ENCODE assay signal across 13 mouse cellular contexts in genomic region chr1:34268520-34268919, GRCm38 (mm10).
DNase-seq lines count a peak whose midpoint lies in the region; ATAC-seq and TF ChIP-seq lines count a peak whose summit lies in the region.
"Had no signal": no experiment of that assay in that cellular context is flagged by ENCODE, and none has a peak within 500 bp of the region (broad histone marks: within the 10 kb centered on the region; RNA-seq: fewer than 3 reads in every experiment).

No protein-coding gene starts in this region.

- no peak for TF ChIP-seq EP300 in heart, adult 2 months (IDR thresholded peaks at IDR 0.05; ENCODE audit: insufficient read depth, low read depth, low read length)

- H3K4me2 ChIP-seq in heart, embryonic 12.5 days = no peak overlapping the region
- H3K4me2 ChIP-seq: intestine, embryonic 15.5 days; limb, embryonic 13.5 days had no signal

- intact Hi-C loops in heart, adult 2 months (cut with DNase I) = loop anchor here (5.0 kb wide), 1 partner anchor 51 kb away; no protein-coding TSS in a partner anchor
- intact Hi-C loops in gastrocnemius, postnatal 36 days (cut with DNase I) = no loop called here

- no peaks in the 10 kb centered on the region for H3K79me2 ChIP-seq in heart, adult 2 months (replicated peaks; ENCODE audit: control insufficient read depth, insufficient read depth, low read length)

- no peak for ATAC-seq in heart, embryonic 12.5 days (ENCODE audit: insufficient number of reproducible peaks, low FRiP score)
- ATAC-seq: intestine, embryonic 15.5 days had no signal

- H3K4me3 ChIP-seq in heart, adult 2 months = no peak overlapping the region
- H3K4me3 ChIP-seq in heart, embryonic 12.5 days = no peak overlapping the region
- no peak overlapping the region for H3K4me3 ChIP-seq in forebrain, embryonic 10.5 days
- H3K4me3 ChIP-seq: intestine, embryonic 15.5 days; limb, embryonic 13.5 days had no signal

- H3K4me1 ChIP-seq in heart, adult 2 months (ENCODE audit: control insufficient read depth, insufficient read depth, low read length) = no peaks in the 10 kb centered on the region; the same call in 1 of the 2 replicates
- H3K4me1 ChIP-seq in heart, embryonic 12.5 days (replicated peaks) = 0 out of 2 replicates have a peak, but pooled peaks cover 9% of the 10 kb centered on the region
- H3K4me1 ChIP-seq in forebrain, embryonic 10.5 days = no peaks in the 10 kb centered on the region
- H3K4me1 ChIP-seq: intestine, embryonic 15.5 days; limb, embryonic 13.5 days had no signal

- H3K9me3 ChIP-seq in heart, embryonic 12.5 days (replicated peaks) = no peaks in the 10 kb centered on the region
- H3K9me3 ChIP-seq in forebrain, embryonic 10.5 days = no peaks in the 10 kb centered on the region
- H3K9me3 ChIP-seq: intestine, embryonic 15.5 days; limb, embryonic 13.5 days had no signal

- TF ChIP-seq POLR2A in heart, adult 2 months (IDR thresholded peaks at IDR 0.05; ENCODE audit: insufficient read depth, low read depth, low read length) = no peak

- TF ChIP-seq CTCF in heart, adult 2 months (IDR thresholded peaks at IDR 0.05) = no peak

- H3K27ac ChIP-seq in heart, adult 2 months = peak overlapping the region; percentile 36; the same call in 1 of the 2 replicates
- no peak overlapping the region; the same call in 1 of the 2 replicates for H3K27ac ChIP-seq in heart, embryonic 12.5 days (ENCODE audit: poor library complexity, severe bottlenecking)
- no peak overlapping the region for H3K27ac ChIP-seq in forebrain, embryonic 10.5 days
- H3K27ac ChIP-seq: intestine, embryonic 15.5 days; limb, embryonic 13.5 days; macrophage had no signal

- no peaks in the 10 kb centered on the region for H3K27me3 ChIP-seq in heart, adult 2 months (ENCODE audit: control insufficient read depth, insufficient read depth, low read length)
- no peaks in the 10 kb centered on the region for H3K27me3 ChIP-seq in heart, embryonic 12.5 days (replicated peaks)
- no peaks in the 10 kb centered on the region for H3K27me3 ChIP-seq in forebrain, embryonic 10.5 days (ENCODE audit: poor library complexity, severe bottlenecking)
- H3K27me3 ChIP-seq: intestine, embryonic 15.5 days; limb, embryonic 13.5 days had no signal

- no peak overlapping the region for H3K9ac ChIP-seq in heart, adult 2 months (ENCODE audit: low read depth, low read length)
- no peak overlapping the region for H3K9ac ChIP-seq in heart, embryonic 12.5 days
- H3K9ac ChIP-seq: intestine, embryonic 15.5 days; limb, embryonic 13.5 days had no signal

- peak; percentile 44 to 69 for DNase-seq in heart, adult 2 months
- peak; percentile 31 for DNase-seq in heart, adult 8-10 months (ENCODE audit: low spot score)
- DNase-seq in kidney, postnatal 10 days = peak; percentile 76
- DNase-seq in lung, postnatal 25 days (ENCODE audit: low spot score) = peak; percentile 53
- DNase-seq in embryo, embryonic 11 days = no peak
- DNase-seq in gastrocnemius, postnatal 36 days = no peak
- no peak for DNase-seq in forebrain, embryonic 10.5 days (ENCODE audit: extremely low spot score, low spot score)
- DNase-seq: adrenal gland, postnatal 25 days; midbrain, embryonic 14.5 days had no signal

- peaks cover 18% of the 10 kb centered on the region for H3K36me3 ChIP-seq in heart, adult 2 months (ENCODE audit: control insufficient read depth, insufficient read depth, low read length)
- H3K36me3 ChIP-seq in heart, embryonic 12.5 days = peaks cover 84% of the 10 kb centered on the region
- peaks cover 79% of the 10 kb centered on the region for H3K36me3 ChIP-seq in forebrain, embryonic 10.5 days (replicated peaks)

- 70% methylated on average over 13 of the region's 13 CpGs for WGBS in heart, adult 2 months
- WGBS in heart, embryonic 12.5 days = 88% methylated on average over 13 of the region's 13 CpGs
- WGBS in forebrain, embryonic 10.5 days = 95% methylated on average over 13 of the region's 13 CpGs

Comparison
In these comparisons a context has a peak if more than half of its experiments do, and no peak if none do; other contexts are left out.
1. DNase-seq: peak in heart, adult 2 months (2 of 2), heart, adult 8-10 months (single experiment), kidney, postnatal 10 days (single experiment) and lung, postnatal 25 days (single experiment); none in embryo, embryonic 11 days (single experiment), gastrocnemius, postnatal 36 days (0 of 2) and forebrain, embryonic 10.5 days (single experiment).